Mouse (Mus musculus): Measurements from ENCODE around the gene Slc25a51. TPM values are rescaled to one million over a fixed set of nuclear protein-coding genes. Genes with fewer than 3 reads are reported as not detected.
"Not testable (repeated sequence)": the region's sequence is repeated elsewhere in the genome, so short reads cannot be mapped to it uniquely, and the experiment has no call there.

The Slc25a51 gene
- total RNA-seq, 2 experiments from 2014 or later, result 136 to 139 TPM

DNA sequence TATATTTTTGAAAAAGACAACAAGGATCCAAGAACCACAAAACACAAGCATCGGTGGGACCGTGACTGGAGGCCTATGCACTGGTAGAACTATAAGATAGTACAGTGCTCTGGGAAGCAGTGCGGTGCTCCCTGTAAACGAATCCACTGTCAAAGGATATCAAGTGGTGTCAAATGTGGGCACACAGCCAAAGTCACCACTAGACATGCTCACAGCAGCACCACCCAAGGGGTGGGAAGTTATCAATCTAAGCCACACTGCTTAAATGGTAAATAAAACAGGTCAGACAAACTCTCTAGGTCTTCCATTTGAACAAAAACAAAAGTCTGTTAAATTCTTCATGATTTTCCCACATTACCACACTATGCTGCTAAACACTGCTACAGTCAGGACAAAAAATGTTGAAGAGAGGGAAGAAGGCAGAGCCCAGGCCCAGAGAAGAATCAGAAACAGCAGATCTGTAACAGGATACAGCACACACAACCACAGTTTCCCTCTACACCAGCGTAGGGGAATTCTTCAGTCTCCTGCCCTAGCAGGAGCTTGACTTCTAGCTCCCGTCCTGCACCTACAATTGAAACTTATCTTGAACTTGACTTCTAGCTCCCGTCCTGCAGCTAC, 5.6 kb downstream of the Slc25a51 start:
- DNase-seq (ENCODE audit: extremely low spot score in 1 of 2, low spot score in 1 of 2), result no peak

DNA sequence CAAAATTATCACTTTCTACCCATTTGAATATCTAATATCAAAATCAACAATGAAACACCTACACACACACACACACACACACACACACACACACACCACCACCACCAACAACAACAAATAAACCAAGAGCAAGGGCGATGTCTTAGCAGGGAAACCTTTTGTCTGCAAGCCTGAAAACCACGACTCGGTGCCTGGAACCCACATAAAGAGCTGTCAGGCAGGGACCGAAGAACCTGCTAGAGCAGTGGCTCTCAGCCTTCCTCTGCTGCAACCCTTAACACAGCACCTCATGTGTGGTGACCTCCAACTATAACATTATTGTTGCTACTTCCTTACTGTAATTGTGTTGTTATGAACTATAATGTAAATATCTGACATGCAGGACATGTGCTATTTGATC, 6.3 kb downstream of the Slc25a51 start:
- no peak for DNase-seq (ENCODE audit: extremely low spot score in 1 of 2, low spot score in 1 of 2)

DNA sequence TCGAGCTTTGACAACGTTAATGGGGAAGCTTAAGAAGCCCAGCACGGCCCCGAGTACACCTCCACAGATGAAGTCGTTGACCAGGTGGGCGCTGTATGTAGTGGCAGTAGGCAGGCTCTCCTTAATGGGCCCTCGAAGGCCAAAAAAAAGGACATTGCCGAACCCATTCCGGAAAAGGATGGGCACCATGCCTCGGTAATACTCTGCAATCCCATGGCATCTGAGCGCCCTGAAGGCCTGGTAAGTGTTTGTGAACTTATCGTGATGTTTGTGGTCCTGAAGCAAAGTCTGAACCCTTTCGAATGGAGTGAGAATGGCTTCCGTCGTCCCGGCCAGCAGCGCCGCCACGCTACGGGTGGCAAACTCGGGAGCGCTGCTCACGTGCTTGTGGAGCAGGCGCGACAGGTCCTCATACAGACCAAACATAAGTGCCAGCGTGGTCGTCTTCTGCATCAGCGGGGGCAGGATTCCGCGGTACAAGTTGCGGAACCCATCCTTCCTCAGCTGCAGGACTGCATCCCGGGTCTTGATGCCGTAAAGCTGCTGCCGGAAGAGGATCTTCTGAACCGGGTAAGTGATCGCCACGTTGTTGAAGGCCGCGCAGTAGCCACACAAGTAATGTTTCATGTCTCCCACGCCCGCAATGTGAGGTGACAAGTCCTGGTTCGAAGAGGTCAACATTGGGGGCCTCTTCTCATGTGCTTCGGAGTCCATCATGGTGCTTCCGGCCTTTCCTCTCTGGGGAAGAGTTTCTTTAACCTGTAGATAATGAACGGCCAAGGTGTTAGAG, 8.9 kb downstream of the Slc25a51 start:
- DNase-seq (ENCODE audit: extremely low spot score in 1 of 2, low spot score in 1 of 2), result no peak

DNA sequence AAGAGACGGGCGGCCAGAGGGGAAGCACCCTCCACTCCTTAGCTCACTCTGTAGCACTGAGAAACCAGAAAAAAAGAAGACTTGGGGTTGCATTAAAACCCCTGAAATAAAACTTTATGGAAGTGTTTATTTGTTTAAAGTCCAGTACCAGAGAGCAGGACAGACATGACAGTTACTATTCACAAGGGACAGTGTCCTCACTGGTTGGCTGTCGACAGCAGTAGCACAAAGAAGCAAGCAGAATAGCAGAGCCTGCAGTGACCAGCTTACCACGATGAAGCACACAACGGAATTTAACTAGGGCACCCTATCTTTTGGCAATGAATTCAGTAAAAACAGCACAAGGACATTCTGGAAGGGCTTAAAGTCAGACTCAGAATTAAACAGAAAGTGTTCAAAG, 10.3 kb downstream of the Slc25a51 start:
- not testable (repeated sequence) for DNase-seq (ENCODE audit: extremely low spot score in 1 of 2, low spot score in 1 of 2)

DNA sequence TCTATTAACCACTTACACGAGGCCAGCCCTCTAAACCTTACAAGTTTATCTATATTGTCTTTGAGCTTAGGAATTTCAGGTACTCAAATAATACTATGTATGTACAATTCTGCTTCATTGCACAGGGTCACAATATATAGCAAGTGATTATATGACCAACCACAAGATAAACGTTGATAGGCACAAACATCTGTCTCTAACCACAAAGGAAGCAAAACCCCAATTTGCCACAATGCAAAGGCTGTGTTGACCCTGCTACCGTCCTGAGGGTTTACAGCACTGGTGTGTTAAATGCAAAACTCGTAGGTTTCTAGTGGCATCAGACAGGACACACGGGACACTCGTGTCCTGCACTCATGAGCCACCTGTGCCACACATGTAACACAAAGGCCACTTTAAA, 12.4 kb downstream of the Slc25a51 start:
- not testable (repeated sequence) for DNase-seq (ENCODE audit: extremely low spot score in 1 of 2, low spot score in 1 of 2)

DNA sequence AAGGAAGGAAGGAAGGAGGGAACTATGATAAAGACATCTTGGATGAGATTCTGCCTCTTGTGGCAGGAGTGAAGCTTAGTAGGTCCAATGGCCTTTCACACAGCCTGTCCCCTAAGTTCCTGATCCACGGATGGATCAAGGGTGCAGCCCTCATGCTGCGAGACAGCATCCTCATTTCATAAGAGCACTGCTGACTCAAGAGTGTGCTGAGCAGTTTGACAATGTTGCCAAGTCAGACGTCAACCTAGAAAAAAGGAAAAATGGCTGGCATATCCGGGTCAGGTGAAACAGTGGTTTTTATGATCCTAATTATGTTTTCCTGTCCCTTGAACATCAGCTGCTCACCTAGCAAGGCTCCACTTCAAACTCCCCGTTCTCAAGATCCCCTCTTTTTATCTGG, 14.9 kb downstream of the Slc25a51 start:
- DNase-seq (ENCODE audit: extremely low spot score in 1 of 2, low spot score in 1 of 2), result no peak

DNA sequence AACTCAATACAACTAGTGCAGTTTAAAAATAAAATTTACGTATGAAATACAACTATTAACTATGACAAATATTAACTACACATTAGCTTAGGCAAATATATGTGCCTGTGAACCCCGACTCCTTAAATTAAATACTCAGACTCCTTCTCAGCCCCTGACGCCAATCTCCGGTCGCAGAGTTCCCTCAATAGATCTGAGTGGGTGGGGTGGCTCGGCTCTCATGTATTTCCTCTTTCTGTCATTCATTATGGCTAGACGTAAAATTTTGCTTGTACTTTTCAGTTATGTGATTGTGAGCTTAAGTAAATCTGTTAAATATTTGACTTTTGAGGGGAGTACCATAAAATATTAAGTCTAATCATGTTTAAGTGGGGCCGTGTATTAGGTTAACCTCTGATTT, 15.6 kb downstream of the Slc25a51 start:
- no peak for DNase-seq (ENCODE audit: extremely low spot score in 1 of 2, low spot score in 1 of 2)

DNA sequence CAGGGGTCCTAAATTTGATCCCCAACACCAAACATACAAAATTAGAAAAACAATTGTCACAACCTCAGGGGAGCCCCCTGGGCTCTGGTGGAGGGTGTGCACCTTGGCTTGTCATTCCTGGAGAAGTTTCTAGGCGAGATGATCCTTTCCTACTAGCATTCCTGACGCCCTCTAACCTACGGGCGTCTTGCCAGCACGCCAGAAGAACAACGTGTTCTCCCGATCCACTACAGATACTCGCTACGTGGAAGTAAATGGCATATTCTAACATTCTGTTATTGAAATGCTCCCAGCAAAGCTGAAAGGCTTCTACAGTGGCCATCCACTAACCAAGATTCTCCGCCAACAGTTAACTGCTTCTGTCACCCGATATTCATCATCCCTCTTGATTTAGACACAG, 16.0 kb downstream of the Slc25a51 start:
- no peak for DNase-seq (ENCODE audit: extremely low spot score in 1 of 2, low spot score in 1 of 2)

DNA sequence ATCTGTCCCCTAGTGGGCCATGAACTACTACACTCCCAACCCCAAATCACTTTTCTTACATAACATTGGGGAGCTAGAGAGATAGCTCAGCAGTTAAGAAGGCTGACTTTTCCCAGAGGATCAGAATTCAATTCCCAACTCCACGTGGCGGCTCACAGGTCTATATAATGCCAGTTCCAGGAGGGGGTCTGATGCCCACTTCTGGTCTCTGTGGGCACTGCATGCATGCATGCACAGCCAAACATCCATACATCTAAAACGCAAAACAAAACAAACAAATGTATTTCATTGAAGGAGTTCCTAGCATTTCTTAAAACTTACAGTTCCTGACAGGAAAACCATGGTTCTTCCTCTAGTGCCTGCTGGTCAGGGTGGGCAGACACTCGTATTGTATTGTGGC, 16.5 kb downstream of the Slc25a51 start:
- no peak for DNase-seq (ENCODE audit: extremely low spot score in 1 of 2, low spot score in 1 of 2)

DNA sequence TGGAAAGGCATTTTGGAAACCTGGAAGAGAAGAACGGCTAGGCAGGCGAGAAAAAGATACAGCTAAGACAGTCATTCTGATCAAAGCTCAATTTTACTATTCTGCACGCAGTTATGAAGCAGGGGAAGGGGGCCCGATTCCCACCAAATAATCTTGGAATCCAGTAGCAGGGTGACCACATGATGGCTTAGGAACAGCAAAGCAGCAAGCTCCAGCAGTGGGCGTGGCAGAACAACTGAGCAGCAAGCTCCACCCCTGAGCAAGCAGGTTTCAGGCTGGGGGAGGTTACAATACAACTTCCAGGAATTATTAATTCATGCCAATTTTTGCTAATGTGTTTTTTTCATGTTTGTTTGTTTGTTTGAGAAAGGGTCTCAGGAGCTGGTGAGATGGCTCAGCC, 21.3 kb downstream of the Slc25a51 start:
- DNase-seq (ENCODE audit: extremely low spot score in 1 of 2, low spot score in 1 of 2), result not testable (repeated sequence)

DNA sequence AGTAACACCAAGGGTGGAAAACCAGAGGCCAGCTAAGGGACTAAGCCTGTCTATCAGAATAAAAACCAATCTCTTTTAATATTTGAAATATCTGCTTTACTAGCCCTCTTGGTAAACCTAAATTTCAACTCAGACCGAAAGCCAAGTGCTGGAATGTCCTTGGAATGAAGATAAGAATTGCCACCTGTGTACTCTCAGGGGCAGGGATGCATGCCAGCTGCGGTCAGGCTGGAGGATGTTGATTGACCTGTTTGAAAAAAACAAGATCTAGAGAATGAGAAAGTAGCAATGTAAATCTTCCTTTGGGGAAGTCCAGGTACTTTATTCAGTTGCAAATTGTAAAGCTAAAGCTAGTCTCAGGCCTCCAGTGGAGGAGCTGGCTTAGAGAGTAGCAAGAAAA, 26.4 kb downstream of the Slc25a51 start:
- DNase-seq (ENCODE audit: extremely low spot score in 1 of 2, low spot score in 1 of 2), result not testable (repeated sequence)

DNA sequence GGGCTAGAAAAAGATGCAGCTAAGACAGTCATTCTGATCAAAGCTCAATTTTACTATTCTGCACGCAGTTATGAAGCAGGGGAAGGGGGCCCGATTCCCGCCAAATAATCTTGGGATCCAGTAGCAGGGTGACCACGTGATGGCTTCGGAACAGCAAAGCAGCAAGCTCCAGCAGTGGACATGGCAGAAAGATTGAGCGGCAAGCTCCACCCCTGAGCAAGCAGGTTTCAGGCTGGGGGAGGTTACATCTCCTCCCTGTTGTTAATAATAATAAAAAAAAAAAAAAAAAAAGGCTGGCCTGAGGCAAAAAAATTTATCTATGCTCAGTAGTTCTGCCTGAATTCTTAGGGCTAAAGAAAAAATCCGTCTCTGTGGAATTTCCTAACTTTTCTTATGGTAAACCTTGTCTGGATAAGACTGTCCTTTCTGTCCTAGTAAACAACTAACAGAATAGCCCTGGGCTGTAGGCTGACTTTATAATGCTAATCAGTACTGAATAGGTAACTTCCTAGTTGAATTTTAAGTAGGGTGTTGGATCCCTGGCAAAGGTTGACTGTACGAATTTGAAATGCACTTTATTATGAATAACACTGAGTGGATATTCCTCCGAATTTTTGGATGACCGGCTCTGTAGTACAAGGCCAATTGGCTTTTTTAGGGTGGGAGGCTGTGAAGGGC, 27.5 kb downstream of the Slc25a51 start:
- not testable (repeated sequence) for DNase-seq (ENCODE audit: extremely low spot score in 1 of 2, low spot score in 1 of 2)

DNA sequence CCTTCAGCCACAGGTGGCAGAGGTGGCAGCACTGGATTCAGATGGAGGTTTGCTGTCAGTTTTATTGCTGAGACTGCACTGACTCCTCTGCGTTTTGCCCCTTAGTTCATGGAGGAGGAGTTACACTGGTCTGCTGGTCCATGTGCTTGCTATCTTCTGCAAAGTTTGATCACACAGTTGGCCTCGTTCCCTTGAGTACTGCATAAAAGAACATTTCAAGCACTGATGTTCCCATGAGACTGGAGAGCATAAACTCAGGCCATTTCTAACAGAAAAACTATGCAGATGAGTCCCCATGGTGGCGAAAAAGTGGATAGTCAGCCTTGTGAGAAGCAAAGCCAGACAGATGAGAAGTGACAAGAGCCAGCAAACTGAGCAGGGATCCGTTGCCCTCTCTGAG, 32.0 kb downstream of the Slc25a51 start:
- DNase-seq (ENCODE audit: extremely low spot score in 1 of 2, low spot score in 1 of 2), result no peak

DNA sequence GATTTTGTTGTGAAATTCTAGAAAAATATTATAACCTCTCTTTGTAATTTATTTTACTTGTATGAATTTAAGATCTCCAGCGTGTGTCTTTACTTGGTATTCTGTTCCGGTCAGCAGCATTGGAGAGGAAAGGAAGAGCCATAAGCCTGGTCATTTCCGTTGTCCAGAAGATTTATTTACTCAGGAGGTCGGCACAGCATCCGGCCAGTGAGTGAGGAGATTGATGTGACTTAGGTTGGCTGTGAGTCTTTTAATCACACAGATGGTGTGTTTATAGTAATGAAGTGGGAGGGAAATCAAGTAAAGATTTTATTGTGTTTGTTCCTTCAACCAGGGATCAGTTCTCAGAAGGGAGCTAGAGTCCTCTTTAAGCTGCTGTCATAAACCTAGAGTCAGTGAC, 33.7 kb downstream of the Slc25a51 start:
- no peak for DNase-seq (ENCODE audit: extremely low spot score in 1 of 2, low spot score in 1 of 2)

DNA sequence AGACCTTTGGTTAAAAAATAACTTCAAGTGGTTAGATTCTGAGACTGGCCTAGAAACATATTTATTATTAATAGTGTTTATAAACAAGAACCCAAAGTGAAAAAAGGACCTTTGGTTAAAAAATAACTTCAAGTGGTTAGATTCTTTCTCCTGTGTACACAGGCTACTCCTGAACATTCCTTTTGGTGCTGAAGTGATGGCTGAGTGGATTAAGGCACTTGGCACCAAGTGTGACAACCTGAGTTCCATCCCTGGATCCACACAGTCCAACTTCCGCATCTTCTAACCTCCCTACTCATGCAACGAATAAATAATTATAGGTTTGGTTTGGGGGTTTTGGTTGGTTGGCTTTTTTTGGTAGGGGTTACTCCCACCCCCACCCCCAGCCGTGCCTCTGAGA, 37.3 kb downstream of the Slc25a51 start:
- DNase-seq (ENCODE audit: extremely low spot score in 1 of 2, low spot score in 1 of 2), result no peak

DNA sequence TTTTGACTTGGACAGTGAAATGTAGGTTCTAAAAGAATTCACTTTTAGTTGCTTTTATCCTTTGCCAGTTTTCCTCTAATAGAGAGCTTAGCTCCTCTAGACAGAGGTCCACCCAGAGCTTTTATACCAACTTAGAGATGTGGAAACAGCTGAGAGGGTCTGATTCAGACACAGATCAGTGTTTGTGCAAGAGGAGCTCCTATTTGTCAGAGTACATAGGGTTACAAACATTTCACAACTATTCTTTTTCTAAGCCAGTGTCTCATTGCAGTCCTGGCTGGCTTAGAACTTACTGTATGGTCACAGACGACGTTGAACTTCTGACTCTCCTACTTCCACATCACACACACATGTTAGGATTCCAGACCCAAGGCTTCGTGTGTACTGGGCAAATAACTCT, 51.9 kb downstream of the Slc25a51 start:
- no peak for DNase-seq (ENCODE audit: extremely low spot score in 1 of 2, low spot score in 1 of 2)

Small RNA genes lying within 50 kb of the gene (microRNA-seq; reads per million reads assigned to microRNA genes)
- 0 to 0.37 reads per million in 2 experiments for gene Gm25692

Other genes starting within 250 kb of the Slc25a51 start
- gene Frmpd1, start 223.9 kb downstream of the Slc25a51 start, total RNA-seq (2021), result 10 to 100 TPM; 15.1 to 16.6 TPM
- gene Trmt10b, start 111.6 kb downstream of the Slc25a51 start, total RNA-seq (2021), result 10 to 100 TPM; 16.1 to 18.0 TPM
- 10 to 100 TPM; 20.1 to 21.2 TPM for gene Dcaf10, start 66.7 kb downstream of the Slc25a51 start, total RNA-seq (2021)
- 10 to 100 TPM; 14.8 to 16.1 TPM for gene Exosc3, start 66.0 kb downstream of the Slc25a51 start, total RNA-seq (2021)
- gene Shb, start 123.7 kb upstream of the Slc25a51 start, total RNA-seq (2021), result 10 to 100 TPM; 16.1 to 18.8 TPM

All from layer of hippocampus, postnatal 25 days (tissue).